Mouse (Mus musculus) heart, adult 2 months (tissue): ENCODE data around the gene Cyp2e1. TPM values are rescaled to one million over a fixed set of nuclear protein-coding genes. Genes with fewer than 3 reads are reported as not detected.

Source experiments
- DNase-seq, 2 experiments: peaks; one replicate each; pipeline ENCODE4 v3.0.0; 2021
- H3K27ac ChIP-seq: fragments of 200-600 bp; 2 replicates; pipeline ENCODE4 v1.8.1; 2022
- H3K27me3 ChIP-seq: fragments of 200-500 bp; 2 replicates; pipeline ENCODE4 v1.6.1; 2012; ENCODE audit warnings: mild to moderate bottlenecking, low read length, inconsistent platforms, mixed read lengths; ENCODE audit not compliant: control insufficient read depth, insufficient read depth
- H3K36me3 ChIP-seq: fragments of 200-500 bp; 2 replicates; pipeline ENCODE4 v1.6.1; 2012; ENCODE audit warnings: low read length, inconsistent platforms; ENCODE audit not compliant: control insufficient read depth, insufficient read depth
- H3K4me1 ChIP-seq: fragments of 200-500 bp; 2 replicates; pipeline ENCODE4 v1.6.1; 2011; ENCODE audit warnings: low read length; ENCODE audit not compliant: control insufficient read depth, insufficient read depth
- H3K4me3 ChIP-seq: fragments of 200-600 bp; 2 replicates; pipeline ENCODE4 v1.8.1; 2022
- H3K79me2 ChIP-seq: fragments of 200-500 bp; replicated peaks from 2 replicates; pipeline ENCODE4 v1.6.1; 2012; ENCODE audit warnings: mild to moderate bottlenecking, inconsistent platforms, low read length, moderate library complexity, mixed read lengths; ENCODE audit not compliant: control insufficient read depth, insufficient read depth
- H3K9ac ChIP-seq: fragments of 200-500 bp; 2 replicates; pipeline ENCODE4 v1.6.1; 2012; ENCODE audit warnings: low read depth, mild to moderate bottlenecking, control low read depth, inconsistent platforms, low read length, mixed read lengths
- CTCF ChIP-seq: fragments of 200-600 bp; IDR thresholded peaks from 2 replicates; pipeline ENCODE4 v1.8.1; 2022; ENCODE audit warnings: antibody characterized with exemption, mild to moderate bottlenecking, moderate library complexity
- EP300 ChIP-seq: fragments of 200-500 bp; IDR thresholded peaks from 2 replicates; pipeline ENCODE4 v1.6.1; 2011; ENCODE audit warnings: low read depth, low read length, control low read depth; ENCODE audit not compliant: insufficient read depth
- POLR2A ChIP-seq: fragments of 200-500 bp; IDR thresholded peaks from 2 replicates; pipeline ENCODE4 v1.6.1; 2011; ENCODE audit warnings: mild to moderate bottlenecking, low read depth, low read length, control low read depth; ENCODE audit not compliant: insufficient read depth
- WGBS: fragments of 180-500 bp; shearing (Covaris S2); methylation state at CpG from one replicate; pipeline ENCODE4 v1.1.7; 2018; 5-methylcytosine and 5-hydroxymethylcytosine counted together
- intact Hi-C: fragments of 180-260 bp; cut with DNase I; formaldehyde crosslinking; loops from one replicate; pipeline ENCODE4 v1.15.1; 2025
- polyA plus RNA-seq: library from polyadenylated mRNA; depleted of rRNA; stranded (reverse); fragments of >200 nt; gene quantifications from 2 replicates; pipeline ENCODE4 v1.2.3, GENCODE M21; 2012
- total RNA-seq, 2 experiments: library from RNA; stranded (reverse); gene quantifications; 2 replicates each; pipeline ENCODE4 v1.2.3; 2021

Cyp2e1 gene
- total and polyA plus RNA-seq, 3 experiments = 9.6 to 18.7 (median 12.7) TPM

DNA sequence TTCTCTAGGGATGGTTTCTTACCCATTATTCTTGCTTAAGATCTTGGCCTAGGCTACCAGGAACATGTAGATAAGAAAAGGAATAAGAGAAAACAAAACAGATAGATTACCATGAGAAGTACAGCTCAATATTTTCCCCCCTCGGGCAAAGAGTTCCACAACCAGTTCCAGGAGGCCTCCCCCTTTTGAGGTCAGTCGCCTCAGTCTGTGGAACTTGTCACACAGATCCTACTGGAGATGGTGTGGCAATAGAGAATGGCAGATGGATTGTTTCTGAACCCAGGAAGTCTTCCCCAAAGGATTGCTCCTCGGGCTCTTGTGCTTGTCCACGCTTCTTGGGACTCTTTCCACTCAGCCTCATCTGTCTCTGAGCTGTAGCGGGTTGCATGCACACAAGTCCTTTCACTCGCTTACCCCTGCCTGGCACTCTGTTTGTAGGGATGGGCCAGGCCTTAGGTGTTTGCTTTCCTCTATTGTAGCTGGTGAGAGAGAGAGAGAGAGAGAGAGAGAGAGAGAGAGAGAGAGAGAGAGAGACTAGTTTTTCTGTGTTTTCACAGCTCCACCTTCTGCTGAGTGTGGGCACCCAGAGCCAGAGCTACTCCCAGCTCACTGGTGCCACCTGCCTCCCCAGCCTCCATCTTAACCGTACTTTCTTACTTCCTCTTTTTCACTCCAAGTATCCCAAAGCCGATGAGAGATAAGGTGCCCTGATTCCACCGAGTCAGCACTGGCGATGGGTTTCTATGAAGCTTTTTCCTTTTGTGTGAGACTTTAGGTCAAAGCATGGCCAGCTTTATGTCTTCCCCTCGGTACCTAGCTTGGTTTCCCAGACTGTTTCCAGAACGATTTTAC lies 2.6 kb downstream of the Cyp2e1 start:
- Histone ChIP-seq H3K79me2 (no peaks in the 10 kb centered on the region), H3K9ac (no peak overlapping the region), H3K36me3 (no peaks in the 10 kb centered on the region), H3K4me1 (no peaks in the 10 kb centered on the region), H3K27me3 (no peaks in the 10 kb centered on the region), H3K27ac (no peak overlapping the region), H3K4me3 (no peak overlapping the region)
- no peak for DNase-seq
- intact Hi-C loops = no loop called here
- 58% methylated on average over 12 of the region's 12 CpGs for WGBS
- no peak for TF ChIP-seq POLR2A
- no peak for TF ChIP-seq CTCF
- no peak for TF ChIP-seq EP300

DNA sequence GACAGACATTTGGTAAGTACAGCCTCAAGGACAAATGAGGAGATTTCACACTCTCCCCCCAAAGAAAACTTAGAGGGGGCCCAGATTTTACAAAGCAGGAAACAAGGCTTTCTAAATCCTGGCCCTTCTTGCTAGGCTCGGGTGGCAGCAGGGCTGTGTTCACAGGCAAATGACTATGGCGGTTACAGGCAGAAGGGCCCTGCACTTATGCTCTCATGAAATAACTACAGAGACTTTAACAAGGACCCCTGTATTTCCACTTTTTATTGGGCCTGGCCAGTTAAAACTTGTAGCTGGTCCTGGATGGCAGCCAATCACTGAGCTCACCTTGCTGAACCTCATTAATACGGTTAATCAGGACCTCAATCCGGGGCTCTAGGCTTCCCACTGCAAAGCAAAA lies 17.0 kb downstream of the Cyp2e1 start:
- H3K79me2 ChIP-seq = no peaks in the 10 kb centered on the region
- H3K9ac ChIP-seq = no peak overlapping the region
- H3K27me3 ChIP-seq = no peaks in the 10 kb centered on the region
- H3K4me1 ChIP-seq = no peaks in the 10 kb centered on the region
- 77% methylated on average over 4 of the region's 4 CpGs for WGBS
- no peaks in the 10 kb centered on the region for H3K36me3 ChIP-seq
- TF ChIP-seq CTCF = no peak
- no peak for TF ChIP-seq EP300
- no peak for TF ChIP-seq POLR2A
- no peak for DNase-seq
- H3K27ac ChIP-seq = no peak overlapping the region
- intact Hi-C loops = no loop called here
- no peak overlapping the region for H3K4me3 ChIP-seq

DNA sequence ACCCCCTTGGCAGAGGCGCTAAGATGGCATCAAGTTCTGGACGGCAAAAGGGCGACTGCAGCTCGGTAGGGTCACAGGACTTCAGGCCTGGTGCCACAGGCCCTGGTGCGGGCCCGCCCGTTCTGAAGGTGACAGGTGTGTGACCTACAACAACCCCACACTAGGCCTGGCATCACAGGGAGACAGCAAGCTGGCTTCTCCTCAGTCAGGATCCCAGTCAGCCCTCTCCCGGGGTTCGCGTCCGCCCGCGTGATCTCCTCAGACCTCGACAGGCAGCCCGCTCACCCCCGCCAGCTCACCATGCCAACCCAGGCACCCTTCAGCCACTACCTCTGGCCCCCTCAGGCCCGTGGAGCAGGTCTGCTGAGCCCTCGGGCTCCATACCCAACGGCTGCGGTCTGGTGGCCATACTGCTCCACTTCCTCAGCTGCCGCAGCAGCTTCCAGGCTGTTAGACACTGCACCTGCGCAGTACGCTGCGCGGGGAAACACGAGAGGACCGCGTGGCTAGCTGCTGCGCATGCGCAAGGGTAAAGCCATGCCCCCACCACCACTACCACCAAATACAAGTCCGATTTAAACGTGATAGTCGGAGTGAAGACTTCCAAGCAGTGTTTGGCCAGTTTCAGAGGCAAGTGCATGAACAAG lies 24.0 kb downstream of the Cyp2e1 start, which contains the start of gene Syce1:
Gene Syce1 (minus strand): TSS at position 447 of the 647 bp plus-strand sequence.
- DNase-seq = no peak
- 71% methylated on average over 33 of the region's 33 CpGs for WGBS
- TF ChIP-seq EP300 = no peak
- no peak for TF ChIP-seq POLR2A
- no peak for TF ChIP-seq CTCF

DNA sequence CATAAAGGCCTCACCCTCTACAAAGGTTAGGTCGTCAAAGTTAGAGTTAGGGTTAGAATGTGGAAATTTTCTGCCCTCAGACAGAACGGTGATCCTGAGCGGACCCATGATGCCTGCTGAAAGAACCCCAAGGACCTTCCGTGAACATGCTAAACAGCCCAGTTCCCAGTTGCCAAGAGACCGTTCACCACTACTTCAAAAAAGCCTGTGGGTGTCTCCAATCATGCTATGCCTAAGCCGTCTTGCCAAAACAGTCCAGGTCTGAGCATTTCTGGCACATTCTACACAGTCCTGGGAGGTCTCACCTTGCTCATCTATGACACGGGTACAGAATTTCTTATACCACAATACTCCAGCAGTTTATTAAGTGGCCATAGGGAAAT lies 24.5 kb downstream of the Cyp2e1 start:
- Histone ChIP-seq H3K4me1 (no peaks in the 10 kb centered on the region), H3K27ac (no peak overlapping the region), H3K36me3 (no peaks in the 10 kb centered on the region), H3K4me3 (no peak overlapping the region), H3K9ac (no peak overlapping the region), H3K27me3 (no peaks in the 10 kb centered on the region), H3K79me2 (no peaks in the 10 kb centered on the region)
- TF ChIP-seq POLR2A (no peak), CTCF (no peak), EP300 (no peak)
- DNase-seq = no peak
- intact Hi-C loops = no loop called here
- 80% methylated on average over 7 of the region's 7 CpGs for WGBS

More for the DNA sequence above, 24.0 kb downstream of the Cyp2e1 start, which contains the start of gene Syce1:
- Histone ChIP-seq H3K36me3 (no peaks in the 10 kb centered on the region), H3K27ac (no peak within 1 kb of the TSS), H3K9ac (no peak within 1 kb of the TSS), H3K4me3 (no peak within 1 kb of the TSS), H3K79me2 (no peaks in the 10 kb centered on the region), H3K4me1 (no peaks in the 10 kb centered on the region), H3K27me3 (no peaks in the 10 kb centered on the region)
- intact Hi-C loops = no loop called here

DNA sequence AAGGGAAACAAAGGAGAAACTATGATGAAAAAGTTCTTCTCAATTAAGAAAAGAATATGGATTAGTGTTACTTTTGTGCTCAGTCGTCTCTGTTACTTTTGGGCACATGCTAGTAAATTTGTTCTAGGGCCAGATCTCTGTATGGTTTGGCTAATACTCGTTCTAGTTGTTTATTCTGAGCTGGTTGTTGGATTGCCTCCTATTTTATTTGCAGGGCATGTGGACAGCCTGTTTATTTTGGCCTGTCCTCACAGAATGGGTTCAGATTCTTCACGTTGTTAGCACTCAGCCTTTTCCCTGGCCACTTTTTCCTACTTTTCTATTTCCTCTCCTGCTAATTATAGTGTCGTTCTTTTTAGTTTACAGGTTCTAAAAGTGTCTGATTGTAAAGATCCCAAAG lies 30.0 kb downstream of the Cyp2e1 start:
- H3K9ac ChIP-seq = no peak overlapping the region
- DNase-seq = no peak
- H3K4me3 ChIP-seq = no peak overlapping the region
- intact Hi-C loops = no loop called here
- H3K4me1 ChIP-seq = no peaks in the 10 kb centered on the region
- TF ChIP-seq CTCF (no peak), EP300 (no peak), POLR2A (no peak)
- no peaks in the 10 kb centered on the region for H3K79me2 ChIP-seq
- H3K36me3 ChIP-seq = no peaks in the 10 kb centered on the region
- no peaks in the 10 kb centered on the region for H3K27me3 ChIP-seq
- WGBS = 38% methylated on average over 4 of the region's 4 CpGs
- H3K27ac ChIP-seq = no peak overlapping the region

DNA sequence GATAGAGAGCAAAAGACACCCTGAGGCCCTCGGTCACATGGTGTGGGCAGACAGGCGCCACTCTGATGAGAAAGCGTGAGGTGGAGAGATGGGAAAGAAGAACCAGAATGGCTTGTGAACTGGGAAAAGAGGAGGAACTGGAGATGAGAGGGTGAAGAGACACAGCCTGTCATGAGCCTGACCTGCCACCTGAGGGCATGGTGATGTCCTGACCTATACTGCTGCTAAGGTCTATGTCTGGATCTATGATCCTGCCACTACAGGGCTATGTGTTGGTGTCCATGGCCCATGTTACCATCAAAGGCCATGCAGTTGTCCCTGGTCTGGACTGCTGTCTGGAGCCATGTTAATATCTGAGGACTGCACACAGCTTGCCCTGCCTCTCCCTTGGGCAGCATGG lies 34.1 kb downstream of the Cyp2e1 start:
- H3K27ac ChIP-seq = no peak overlapping the region
- no peaks in the 10 kb centered on the region for H3K36me3 ChIP-seq
- no peaks in the 10 kb centered on the region for H3K79me2 ChIP-seq
- intact Hi-C loops = no loop called here
- no peak for DNase-seq
- no peak overlapping the region for H3K4me3 ChIP-seq
- no peaks in the 10 kb centered on the region for H3K27me3 ChIP-seq
- WGBS = 79% methylated on average over 3 of the region's 3 CpGs
- TF ChIP-seq EP300 (no peak), CTCF (no peak), POLR2A (no peak)
- H3K4me1 ChIP-seq = no peaks in the 10 kb centered on the region
- no peak overlapping the region for H3K9ac ChIP-seq
